Mouse (Mus musculus) frontal cortex, postnatal 10 days (tissue): ENCODE data around the gene Ly6g5c.
"Not testable (repeated sequence)": the region's sequence is repeated elsewhere in the genome, so short reads cannot be mapped to it uniquely, and the experiment has no call there.

Source experiments
- DNase-seq, 2 experiments: peaks; one replicate each; pipeline ENCODE4 v3.0.0; 2022; ENCODE audit warnings: low spot score in 2 of 2, mixed read lengths in 1 of 2

Gene Ly6g5c

GRCm38 (mm10) chr17:35106522-35106921 lies 1.6 kb upstream of the Ly6g5c start:
- no peak for DNase-seq

DNA sequence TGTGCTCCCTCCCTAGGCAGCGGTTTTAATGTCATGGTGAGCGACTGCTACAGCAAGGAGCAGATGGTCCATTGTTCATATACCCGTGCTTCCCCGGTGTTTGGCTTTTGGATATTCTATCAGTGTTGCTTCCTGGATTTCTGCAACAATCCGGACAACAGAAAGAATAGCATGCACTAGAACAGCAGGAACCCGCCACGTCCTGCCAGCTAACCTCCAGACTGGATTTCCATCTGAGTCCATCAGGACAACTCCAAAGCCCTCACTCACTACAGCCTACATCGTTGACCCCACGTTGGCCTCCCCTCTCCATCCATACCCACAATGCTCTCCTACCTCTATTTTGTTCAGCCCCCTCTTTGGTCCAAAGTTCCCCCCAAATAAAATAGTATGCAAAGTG lies 3.7 kb downstream of the Ly6g5c start:
- no peak for DNase-seq

DNA sequence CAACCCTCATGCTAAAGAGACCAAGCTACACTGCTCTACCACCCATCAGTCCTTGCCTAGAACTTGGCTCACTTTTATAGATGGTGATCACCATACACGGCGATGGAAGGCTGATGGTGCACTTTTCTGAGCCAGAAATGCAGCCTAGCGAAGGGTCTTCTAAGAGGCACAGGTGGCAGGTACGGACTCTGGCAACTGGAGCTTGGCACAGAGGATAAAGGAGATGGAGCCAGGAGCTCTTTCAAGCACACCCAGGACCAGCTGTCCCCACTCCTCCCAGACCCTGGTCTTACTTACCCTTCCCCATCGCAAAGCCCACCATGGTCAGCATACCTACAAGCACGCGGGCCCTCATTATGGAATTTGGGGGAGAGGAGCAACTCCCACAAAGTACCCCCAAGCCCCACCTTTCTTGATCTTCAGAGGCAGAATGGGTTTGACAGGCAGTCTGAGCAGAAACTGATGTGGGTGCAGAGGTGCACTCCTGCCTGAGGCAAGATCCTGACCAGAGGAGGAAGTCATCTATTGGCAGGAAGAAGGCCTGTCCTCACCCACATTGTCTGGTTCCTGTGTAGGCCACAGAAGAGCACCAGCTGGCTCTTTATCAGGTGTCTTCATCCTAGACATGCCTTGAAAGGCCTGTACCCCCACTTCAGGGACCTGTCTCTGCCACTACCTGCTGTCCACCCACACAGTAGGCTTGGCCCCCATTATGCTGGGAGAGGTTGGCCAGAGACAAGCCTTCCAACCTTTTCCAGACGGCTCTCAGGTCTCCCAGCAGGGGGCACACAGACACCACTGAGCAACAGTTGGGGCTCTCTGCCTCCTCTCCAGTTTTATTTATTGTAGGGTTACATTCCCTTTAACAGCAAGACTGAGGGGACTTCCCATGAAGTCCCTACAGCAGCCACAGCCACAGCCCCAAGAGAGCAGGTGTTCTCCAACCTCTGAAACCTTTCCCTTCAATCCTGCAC lies 7.3 kb downstream of the Ly6g5c start, which contains the start of gene Ly6g5b:
Gene Ly6g5b, minus strand, starts transcription at position 383 of the 974 bp plus-strand sequence.
- DNase-seq = no peak

DNA sequence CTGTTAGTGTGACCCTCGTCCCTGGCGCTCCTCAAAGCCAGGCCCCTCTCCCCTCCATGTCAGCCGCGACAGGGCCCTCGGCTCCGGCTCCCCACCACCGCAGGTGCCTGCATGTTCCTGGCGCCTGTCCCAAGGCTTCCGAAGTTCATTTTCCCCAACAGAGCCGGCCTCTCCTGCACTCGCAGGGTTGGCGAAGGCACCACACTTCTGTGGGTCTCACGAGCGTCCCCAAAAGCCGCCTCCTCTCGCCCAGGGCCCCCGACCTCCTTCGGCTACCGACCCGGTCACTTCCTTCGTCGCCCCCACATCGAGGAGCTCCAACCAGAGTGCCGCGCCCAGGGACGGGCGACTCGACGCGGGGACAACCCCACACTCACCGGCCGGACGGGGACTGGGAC lies 12.7 kb downstream of the Ly6g5c start:
- DNase-seq = no peak

DNA sequence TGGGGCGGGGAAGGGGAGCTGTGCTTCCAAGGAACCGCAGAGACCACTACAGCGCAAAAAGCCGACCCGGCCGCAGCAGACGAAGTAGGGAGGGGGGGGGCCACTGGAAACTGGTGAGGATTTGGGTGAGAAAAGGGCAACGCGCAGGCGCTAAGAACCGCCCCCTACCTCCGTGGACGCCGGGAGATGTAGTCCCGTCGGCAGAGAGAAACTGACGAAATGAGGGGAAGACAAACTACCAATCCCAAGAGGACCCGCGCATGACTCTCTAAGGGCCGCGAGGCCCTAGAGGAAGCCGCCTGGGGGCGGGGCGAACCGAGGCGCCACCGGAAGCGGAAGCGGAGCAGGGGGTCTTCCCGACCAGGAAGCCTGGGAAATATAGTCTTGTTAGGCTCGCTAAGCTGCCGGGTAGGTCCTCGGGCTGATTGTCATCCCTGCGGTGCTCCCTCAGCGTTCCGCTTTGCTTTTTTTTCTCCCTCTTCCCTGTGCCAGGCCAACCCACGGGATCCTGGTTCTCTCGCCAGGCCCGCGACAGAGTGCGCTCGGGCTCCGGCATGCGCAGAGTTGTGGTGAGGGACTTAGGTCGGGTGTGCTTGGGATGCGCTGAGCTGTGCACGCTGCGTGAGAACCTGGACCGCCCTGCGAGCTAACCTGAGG lies 13.2 kb downstream of the Ly6g5c start, which contains the start of gene Gpank1:
Gene Gpank1, plus strand, starts transcription at position 313 of the 657 bp plus-strand sequence.
- peak; percentile 97 to 98 for DNase-seq

DNA sequence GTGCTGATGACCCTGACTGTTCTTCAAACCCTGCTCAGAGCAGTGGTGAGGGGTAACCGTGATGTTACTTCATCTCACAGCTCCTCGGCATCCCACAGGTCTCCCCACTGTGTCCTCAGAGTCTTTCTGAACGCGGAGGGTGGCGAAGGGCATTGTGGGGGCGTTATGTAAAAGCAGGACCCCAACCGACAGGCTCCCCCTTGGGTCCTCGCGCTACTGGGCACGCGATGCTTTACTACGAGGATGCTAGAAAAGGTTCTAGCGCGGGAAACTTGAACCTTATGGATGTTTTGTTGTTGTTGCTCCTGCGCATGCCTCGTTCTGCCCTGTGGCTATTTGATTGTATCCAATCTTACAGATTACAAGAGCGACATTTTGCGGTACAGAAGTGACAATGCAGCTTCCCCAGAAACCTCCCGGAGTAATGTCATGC lies 13.8 kb downstream of the Ly6g5c start, which contains the start of gene Csnk2b:
Gene Csnk2b, minus strand, starts transcription at position 183 of the 433 bp plus-strand sequence.
- DNase-seq = peak; percentile 57 to 71

DNA sequence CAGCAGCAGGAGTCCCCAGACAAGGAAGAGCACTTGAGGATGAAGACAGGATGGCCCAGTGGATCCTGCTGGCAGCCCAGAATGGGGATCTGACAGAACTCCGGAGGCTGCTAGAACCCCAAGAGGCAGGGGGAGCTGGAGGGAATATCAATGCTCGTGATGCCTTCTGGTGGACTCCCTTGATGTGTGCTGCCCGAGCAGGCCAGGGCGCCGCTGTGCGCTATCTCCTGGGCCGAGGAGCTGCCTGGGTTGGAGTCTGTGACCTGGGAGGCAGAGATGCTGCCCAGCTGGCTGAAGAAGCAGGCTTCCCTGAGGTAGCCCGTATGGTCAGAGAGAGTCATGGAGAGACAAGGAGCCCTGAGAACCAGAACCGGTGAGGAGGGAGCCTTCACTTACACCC lies 15.2 kb downstream of the Ly6g5c start:
- not testable (repeated sequence) for DNase-seq

DNA sequence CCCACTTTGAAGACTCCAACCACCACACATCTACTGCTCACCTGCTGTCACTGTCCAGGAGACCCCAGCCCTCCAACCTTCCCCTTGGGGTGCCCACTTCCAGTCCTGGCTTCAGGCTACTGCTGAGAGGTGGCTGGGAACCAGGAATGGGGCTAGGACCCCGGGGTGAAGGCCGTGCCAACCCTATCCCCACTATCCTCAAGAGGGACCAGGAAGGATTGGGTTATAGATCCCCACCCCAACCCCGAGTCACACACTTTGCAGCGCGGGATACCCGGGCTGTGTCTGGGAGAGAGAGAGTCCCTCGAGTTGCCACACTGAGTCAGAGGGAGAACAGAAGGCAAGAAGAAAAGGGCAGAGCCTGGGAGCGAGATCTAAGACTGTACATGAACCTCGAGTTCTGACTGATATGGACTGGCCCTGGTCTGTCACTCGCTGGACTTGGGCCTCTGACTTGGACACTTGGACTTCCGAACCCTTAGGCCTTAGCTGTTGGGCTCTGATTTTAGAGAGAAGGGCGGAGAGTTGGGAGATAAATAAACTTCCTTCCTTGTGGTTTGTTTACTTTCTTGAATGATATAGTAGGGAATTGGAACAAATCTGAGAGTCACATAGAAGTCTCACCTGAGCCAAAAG lies 16.3 kb downstream of the Ly6g5c start:
- DNase-seq = not testable (repeated sequence)

GRCm38 (mm10) chr17:35125081-35125480 lies 17.0 kb downstream of the Ly6g5c start:
- DNase-seq = no peak

DNA sequence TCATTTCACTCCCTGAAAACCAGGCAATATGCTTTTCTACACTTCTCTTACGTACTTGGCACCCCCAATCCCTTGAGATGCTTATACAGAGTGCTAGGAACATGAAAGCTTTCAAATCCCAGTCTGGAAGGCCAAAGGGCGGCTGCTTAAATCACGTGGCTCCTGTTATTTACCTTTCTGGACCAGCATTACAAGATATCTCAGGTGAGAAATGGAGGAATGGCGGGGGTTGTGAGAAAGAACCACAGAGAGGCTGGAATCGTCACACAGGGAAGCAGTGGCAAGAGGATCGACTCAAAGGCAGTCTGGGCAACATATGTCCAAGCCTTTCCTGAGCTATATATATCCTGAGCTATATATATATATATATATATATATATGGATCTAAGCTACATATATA lies 17.5 kb downstream of the Ly6g5c start:
- no peak for DNase-seq

GRCm38 (mm10) chr17:35126206-35126611 lies 18.1 kb downstream of the Ly6g5c start, which contains the start of gene D17H6S53E:
TSS of gene D17H6S53E (plus strand) at chr17:35126373.
- peak in 1 of 2 experiments; percentile 73 for DNase-seq

- no peak for DNase-seq
Measured at GRCm38 (mm10) chr17:35127017-35127416, 18.9 kb downstream of the Ly6g5c start.

- no peak for DNase-seq
Measured at GRCm38 (mm10) chr17:35128996-35129395, 20.9 kb downstream of the Ly6g5c start.

- no peak for DNase-seq
Measured at GRCm38 (mm10) chr17:35131038-35131437, 23.0 kb downstream of the Ly6g5c start.

GRCm38 (mm10) chr17:35131500-35132173 lies 23.6 kb downstream of the Ly6g5c start, which contains the start of gene Apom:
TSS of gene Apom (minus strand) at chr17:35132050.
- DNase-seq = no peak

- no peak for DNase-seq
Measured at GRCm38 (mm10) chr17:35132174-35132560, 24.1 kb downstream of the Ly6g5c start.

DNA sequence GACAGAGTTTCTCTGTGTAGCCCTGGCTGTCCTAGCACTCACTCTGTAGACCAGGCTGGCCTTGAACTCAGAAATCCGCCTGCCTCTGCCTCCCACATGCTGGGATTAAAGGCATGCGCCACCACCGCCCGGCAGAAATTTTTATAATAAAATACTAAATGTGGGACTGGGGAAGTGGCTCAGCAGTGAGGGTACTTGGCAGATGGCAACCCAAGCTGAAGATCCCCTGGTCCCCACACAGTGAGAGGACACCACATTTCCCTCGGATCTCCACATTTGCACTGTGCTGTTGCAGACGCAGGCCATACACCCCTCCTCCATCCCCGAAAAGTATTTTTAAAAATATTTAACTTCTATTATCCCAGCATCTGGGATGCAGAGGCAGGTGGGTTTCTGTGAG lies 25.4 kb downstream of the Ly6g5c start:
- DNase-seq = no peak

- DNase-seq = peak; percentile 90 to 94
Measured at GRCm38 (mm10) chr17:35134801-35135590, 26.9 kb downstream of the Ly6g5c start, which contains the start of gene Bag6. TSS of gene Bag6 (plus strand) at chr17:35135178.

- DNase-seq = no peak
Measured at GRCm38 (mm10) chr17:35135591-35136320, 27.7 kb downstream of the Ly6g5c start.

GRCm38 (mm10) chr17:35139269-35139668 lies 31.2 kb downstream of the Ly6g5c start:
- DNase-seq = no peak
